Mouse (Mus musculus): ENCODE data around the gene Arpp19. TPM values are rescaled to one million over a fixed set of nuclear protein-coding genes. Genes with fewer than 3 reads are reported as not detected.
A peak's percentile ranks its signal among the peaks of the same experiment; 100 is the strongest.

The Arpp19 gene
- total RNA-seq (2014; fragmentation: Nextera tagmentation) = 173 and 243 TPM in 2 replicates
- total RNA-seq (2017) = 122 and 177 TPM in 2 replicates

DNA sequence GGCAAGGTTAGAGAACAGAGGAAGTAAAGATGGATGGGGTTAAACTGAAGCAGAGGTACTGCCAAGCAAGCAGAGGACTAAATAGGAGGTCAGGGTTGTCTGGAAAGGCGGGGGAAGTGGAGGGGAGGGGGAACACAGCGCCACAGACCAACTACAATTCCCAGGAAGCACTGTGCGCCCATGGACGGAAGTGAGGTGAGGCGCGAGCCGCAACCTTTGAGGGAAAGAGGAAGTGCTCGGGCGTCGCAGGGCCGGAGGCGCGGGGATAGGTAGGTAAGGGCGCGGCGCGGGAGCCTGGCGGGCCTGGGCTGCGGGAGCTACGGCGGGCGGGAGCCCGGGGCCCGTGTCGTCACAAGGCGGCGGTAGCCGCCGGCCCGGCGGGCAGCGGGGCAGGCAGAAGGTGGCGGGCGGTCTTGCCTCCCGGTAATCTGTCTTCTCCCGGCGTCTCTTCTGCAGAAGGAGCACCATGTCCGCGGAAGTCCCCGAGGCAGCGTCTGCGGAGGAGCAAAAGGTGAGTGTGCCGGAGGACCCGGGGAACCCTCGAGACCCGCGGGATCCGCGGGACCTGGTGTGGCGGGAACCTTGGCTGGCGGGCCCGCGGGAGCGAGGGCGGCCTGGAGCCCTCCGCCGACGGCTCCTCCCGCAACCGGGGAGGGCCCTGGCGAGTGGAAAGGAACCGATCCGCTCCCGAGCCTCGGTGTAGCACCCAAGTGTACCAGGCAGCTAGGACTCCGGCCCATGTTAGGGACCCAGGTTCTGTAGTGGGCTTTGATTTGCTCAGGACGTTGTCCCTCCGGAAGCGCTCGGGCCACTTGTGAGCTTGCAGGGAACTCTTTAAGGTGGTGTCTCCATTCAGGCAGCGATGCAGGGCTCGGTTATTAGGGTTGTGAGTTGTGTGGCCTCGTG, at the start of gene Arpp19:
Arpp19 (plus strand) TSS at position 164 of the 906 bp plus-strand sequence.
- ATAC-seq (replicated peaks; ENCODE audit: poor library complexity, severe bottlenecking) = peak; percentile 98

GRCm38 (mm10) chr9:74988893-74989460, 48.4 kb upstream of the Arpp19 start:
- ATAC-seq (replicated peaks; ENCODE audit: poor library complexity, severe bottlenecking) = no peak

GRCm38 (mm10) chr9:74989990-74990389, 47.4 kb upstream of the Arpp19 start:
- ATAC-seq (replicated peaks; ENCODE audit: poor library complexity, severe bottlenecking) = peak; percentile 75

DNA sequence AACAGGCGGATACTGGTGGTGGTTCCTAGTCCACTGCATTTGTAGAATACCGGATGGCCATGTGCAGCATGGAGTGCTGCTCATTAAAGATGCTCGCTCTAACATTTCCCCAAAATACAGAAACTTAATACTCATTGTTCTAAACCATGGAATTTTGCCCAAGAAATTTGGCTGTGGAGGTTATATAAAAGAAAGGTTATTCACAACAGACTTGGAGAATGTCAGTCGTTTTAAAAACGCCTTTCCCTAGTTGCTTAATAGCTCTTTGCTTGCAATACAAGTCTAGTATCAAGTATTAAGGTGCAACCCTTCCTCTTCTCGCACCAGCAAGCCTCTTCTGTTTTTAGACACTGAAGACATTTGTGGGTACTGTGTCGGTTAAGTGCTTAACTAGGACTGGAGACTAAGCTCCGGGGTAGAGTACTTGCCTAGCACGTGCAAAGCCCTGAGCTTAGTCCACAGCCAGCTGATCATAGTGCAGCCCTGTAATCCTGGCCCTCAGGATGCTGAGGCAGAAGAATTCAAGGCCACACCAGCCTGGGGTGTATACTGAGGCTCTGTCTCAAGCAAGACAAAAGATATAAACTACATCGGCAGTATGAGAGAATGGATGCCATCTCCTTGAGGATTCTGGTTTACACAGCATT, 42.7 kb upstream of the Arpp19 start:
- ATAC-seq (replicated peaks; ENCODE audit: poor library complexity, severe bottlenecking) = no peak

DNA sequence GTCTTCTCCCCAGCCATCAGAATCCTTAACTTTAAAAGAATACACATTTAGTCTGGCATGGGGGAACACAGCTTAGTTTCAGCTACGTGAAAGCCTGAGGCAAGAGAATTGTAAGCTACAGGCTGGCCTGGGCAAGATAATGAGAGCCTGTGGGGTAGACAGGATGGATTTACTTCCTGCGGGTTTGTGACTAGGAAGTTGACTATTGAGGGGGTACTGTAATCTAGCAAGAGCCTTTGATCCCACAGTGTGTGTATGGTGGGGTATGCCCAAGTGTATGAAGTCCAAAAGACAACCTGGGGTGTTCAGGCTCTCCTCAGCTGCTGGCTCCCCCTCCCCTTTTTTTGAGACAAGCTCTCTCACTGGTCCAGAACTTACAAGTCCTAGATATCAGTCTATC, 41.1 kb upstream of the Arpp19 start:
- no peak; the same call in 1 of the 2 replicates for ATAC-seq (replicated peaks; ENCODE audit: poor library complexity, severe bottlenecking)

GRCm38 (mm10) chr9:74997976-74998375, 39.4 kb upstream of the Arpp19 start:
- ATAC-seq (replicated peaks; ENCODE audit: poor library complexity, severe bottlenecking) = no peak

- ATAC-seq (replicated peaks; ENCODE audit: poor library complexity, severe bottlenecking) = no peak
Measured at GRCm38 (mm10) chr9:75001006-75001405, 36.4 kb upstream of the Arpp19 start.

GRCm38 (mm10) chr9:75001611-75002204, 35.7 kb upstream of the Arpp19 start:
- no peak for ATAC-seq (replicated peaks; ENCODE audit: poor library complexity, severe bottlenecking)

DNA sequence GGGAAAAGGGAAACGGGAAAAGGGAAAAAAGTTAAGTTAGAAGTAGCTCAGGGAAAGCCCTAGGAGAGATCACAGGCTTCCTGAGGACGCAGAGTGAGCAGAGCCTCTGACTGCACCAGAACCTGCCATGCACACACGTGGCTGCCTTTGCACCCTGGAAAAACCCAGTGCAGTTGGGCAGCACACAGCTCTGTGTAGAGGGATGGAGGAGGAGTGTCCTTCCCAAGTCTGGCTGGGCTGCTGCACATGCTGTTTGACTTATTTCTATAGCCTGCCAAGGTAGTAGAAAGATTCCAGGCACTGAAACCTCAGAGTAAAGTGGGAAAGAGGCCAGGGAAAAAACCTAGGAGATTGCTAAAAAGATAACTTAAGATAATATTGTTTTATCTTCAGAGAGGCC, 35.2 kb upstream of the Arpp19 start:
- ATAC-seq (replicated peaks; ENCODE audit: poor library complexity, severe bottlenecking) = no peak

DNA sequence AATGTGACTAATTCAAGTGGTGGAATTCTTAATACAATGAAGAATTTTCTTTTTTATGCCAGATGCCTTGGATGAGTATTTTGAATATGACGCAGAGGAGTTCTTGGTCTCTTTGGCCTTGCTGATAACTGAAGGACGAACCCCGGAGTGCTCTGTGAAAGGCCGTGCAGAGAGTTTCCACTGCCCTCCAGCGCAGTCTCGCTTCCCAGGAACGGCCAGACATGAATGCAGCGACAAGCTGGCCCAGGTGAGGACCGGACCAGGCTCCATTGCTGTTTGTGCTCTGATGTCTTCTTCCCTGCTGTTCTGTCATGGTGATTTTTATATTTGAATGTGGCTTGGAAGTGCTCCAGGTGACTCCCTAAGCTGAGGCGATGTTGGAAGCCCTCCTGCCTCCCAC, 33.2 kb upstream of the Arpp19 start:
- ATAC-seq (replicated peaks; ENCODE audit: poor library complexity, severe bottlenecking) = no peak

DNA sequence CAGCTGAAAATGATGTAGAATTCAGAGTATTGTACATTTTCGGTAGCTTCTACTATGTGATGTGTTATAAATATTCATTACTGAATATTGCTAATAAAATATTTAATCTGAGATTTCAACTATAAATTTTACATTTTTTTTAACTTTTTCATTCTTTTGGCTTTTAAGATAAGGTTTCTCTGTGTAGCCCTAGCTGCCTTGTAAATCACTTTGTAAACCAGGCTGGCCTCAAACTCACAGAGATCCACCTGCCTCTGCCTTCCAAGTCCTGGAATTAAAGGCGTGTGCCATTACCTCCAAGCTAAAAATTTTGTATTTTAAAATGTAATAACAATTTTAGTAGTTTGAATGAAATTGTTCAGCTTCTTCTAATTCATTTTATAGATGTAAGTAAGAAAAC, 20.8 kb upstream of the Arpp19 start:
- ATAC-seq (replicated peaks; ENCODE audit: poor library complexity, severe bottlenecking) = no peak

DNA sequence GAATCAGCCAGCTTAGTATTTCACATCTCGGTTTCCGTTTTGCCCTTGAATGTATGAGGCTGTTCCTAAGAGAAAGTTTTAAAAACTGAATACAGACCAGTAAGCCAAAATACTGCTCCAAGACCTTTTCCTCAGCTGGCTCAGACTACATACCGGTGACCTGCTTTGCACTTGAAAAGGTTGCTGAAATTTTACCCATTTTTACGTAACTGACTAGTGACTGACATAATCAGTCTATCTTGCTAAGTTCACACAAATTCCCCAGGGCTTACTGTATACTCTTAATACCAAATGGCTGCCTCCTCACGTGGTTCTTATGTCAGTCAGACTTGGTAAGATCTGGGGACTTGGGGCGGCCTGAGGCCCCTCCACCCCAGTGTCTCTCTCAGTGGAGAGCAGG, 18.2 kb upstream of the Arpp19 start:
- no peak for ATAC-seq (replicated peaks; ENCODE audit: poor library complexity, severe bottlenecking)

DNA sequence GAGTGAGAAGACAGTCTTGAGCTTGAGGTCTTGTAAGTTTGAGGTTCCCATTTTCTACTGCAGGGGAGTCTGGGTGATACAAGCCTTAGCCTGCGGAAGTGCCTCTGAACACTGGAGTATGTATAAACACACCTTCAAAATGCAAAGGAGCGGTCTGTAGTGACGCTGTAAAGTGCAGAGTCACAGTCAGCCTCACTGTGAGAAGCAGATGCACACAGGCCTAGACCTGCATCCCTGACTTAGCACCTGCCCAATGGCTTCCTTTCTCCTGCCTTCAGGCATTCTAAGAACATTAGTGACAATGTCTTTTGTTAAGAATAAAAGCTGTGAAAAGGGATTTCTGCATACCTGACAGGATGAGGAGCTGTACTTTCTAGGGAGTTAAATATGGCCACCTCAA, 17.8 kb upstream of the Arpp19 start:
- no peak for ATAC-seq (replicated peaks; ENCODE audit: poor library complexity, severe bottlenecking)

DNA sequence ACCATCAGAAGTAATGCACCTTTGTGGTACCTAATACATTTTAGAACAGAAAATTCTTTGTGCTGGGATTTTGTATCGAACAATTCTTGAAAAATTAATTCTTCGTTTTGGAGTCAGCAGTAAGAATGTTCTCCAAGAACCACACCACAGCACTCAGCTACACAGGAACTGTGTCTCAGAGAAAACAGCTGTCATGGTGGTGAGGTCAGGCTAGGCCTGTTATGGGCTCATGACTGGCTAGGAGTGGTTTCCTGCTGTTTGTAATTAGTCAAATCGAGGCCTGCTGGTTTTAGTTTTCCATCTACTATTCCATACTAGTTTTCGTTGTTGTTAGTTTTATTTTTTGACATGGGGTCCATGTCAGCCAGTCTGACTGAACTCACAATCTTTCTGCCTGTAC, 16.9 kb upstream of the Arpp19 start:
- ATAC-seq (replicated peaks; ENCODE audit: poor library complexity, severe bottlenecking) = no peak

- ATAC-seq (replicated peaks; ENCODE audit: poor library complexity, severe bottlenecking) = no peak
Measured at GRCm38 (mm10) chr9:75022546-75022945, 14.9 kb upstream of the Arpp19 start.

GRCm38 (mm10) chr9:75023150-75023894, 14.1 kb upstream of the Arpp19 start:
- no peak for ATAC-seq (replicated peaks; ENCODE audit: poor library complexity, severe bottlenecking)

DNA sequence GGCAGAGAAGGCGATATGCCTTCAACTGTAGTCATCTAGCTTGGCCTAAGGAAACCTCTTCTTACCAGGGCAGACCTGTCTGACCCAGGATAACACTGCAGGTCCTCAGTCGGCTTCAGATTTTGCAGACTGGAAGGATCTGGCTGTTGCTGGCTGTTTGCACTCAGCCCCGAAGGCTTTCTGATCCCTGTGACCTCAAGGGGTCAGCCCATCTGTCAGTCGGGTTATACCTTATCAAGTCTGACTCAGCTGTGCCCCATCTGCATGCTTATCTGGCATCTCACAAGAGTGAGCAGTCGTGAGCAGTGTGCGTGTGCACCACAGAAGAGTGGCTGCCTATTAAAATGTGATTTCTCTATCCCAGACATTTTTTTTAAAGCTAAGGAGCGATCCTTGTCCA, 13.3 kb upstream of the Arpp19 start:
- no peak for ATAC-seq (replicated peaks; ENCODE audit: poor library complexity, severe bottlenecking)

- ATAC-seq (replicated peaks; ENCODE audit: poor library complexity, severe bottlenecking) = peak; percentile 69
Measured at GRCm38 (mm10) chr9:75025689-75026088, 11.7 kb upstream of the Arpp19 start.

DNA sequence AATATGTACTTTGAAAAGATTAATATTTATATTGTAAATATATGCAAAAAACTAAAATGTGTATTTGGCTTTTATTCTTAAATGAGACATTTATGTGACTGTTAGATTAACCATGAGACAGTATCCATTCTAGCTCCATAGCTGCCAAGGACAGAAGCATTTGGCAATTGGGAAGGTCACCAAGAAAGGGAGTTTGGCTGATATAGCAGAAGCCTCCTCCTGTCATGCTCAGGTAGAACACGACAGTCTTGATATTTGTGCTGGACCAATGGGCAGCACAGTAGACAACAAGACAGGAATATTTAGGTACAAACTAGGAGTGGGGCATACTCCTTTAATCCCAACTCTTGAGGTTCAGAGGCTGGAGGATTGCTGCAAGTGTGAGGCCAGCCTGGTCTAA, 5.0 kb upstream of the Arpp19 start:
- no peak for ATAC-seq (replicated peaks; ENCODE audit: poor library complexity, severe bottlenecking)

- no peak; the same call in 1 of the 2 replicates for ATAC-seq (replicated peaks; ENCODE audit: poor library complexity, severe bottlenecking)
Measured at GRCm38 (mm10) chr9:75033141-75033540, 4.3 kb upstream of the Arpp19 start.

Measured in granulocyte monocyte progenitor cell, adult 5-6 weeks (primary cell).